Mouse (Mus musculus) layer of hippocampus, postnatal 25 days (tissue): ENCODE data around the gene Tfcp2. TPM values are rescaled to one million over a fixed set of nuclear protein-coding genes. Genes with fewer than 3 reads are reported as not detected.

Experiments
- DNase-seq, 2 experiments: peaks; one replicate each; pipeline ENCODE4 v3.0.0; 2022; ENCODE audit warnings: mixed read lengths in 2 of 2, low spot score in 1 of 2; ENCODE audit errors: extremely low spot score in 1 of 2
- total RNA-seq, 2 experiments: library from RNA; stranded (reverse); gene quantifications; 2 replicates each; pipeline ENCODE4 v1.2.3; 2021

The Tfcp2 gene
- total RNA-seq, 2 experiments from 2014 or later, result 26.9 to 29.0 TPM

DNA sequence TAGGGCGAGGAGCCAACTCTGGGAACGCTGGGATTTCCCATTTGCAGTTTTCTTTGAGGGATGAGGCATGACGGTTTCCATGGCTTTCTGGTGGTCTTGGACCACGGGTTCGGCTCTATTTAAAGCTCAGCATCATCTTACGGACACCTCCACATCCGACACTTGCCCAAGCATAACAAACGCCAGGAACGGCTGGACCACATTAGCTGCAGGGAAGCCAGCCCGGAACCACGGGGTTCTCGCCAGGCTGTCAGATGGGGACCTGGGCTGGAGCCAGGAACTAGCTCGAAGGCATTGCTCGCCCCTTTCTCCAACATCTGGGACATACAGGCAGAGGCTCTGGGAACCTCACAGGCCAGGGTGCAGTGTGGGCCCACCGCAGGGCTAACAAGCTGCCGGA lies 100.6 kb downstream of the Tfcp2 start:
- peak in 1 of 2 experiments; percentile 55 for DNase-seq

GRCm38 (mm10) chr15:100449495-100449894 lies 102.3 kb downstream of the Tfcp2 start:
- no peak for DNase-seq

DNA sequence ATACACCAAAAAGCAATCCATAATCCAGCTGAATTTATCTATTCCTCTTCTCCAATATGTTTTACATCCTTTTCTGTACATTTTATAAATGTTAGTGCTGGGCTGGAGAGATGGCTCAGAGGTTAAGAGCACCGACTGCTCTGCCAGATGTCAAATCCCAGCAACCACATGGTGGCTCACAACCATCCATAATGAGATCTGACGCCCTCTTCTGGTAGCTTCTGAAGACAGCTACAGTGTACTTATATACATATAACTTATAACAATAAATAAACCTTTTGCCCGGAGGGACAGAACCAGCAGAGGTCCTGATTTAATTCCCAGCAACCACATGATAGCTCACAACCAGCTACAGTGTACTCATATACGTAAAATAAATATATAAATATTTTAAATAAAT lies 103.2 kb downstream of the Tfcp2 start:
- no peak for DNase-seq

Other genes with a start within 250 kb of the Tfcp2 start
- gene Mettl7a1, start 247.9 kb downstream of the Tfcp2 start, total RNA-seq, result 10 to 100 TPM; 31.0 to 35.0 TPM
- gene Mettl7a3, start 217.1 kb downstream of the Tfcp2 start, total RNA-seq, result under 1 TPM; 0.23 to 0.32 TPM
- not detected for gene Methig1, start 198.9 kb downstream of the Tfcp2 start, total RNA-seq
- under 1 TPM; 0.31 to 0.79 TPM for gene Mettl7a2, start 198.8 kb downstream of the Tfcp2 start, total RNA-seq
- gene Higd1c, start 187.5 kb downstream of the Tfcp2 start, total RNA-seq, result not detected
- gene Gm5475, start 129.9 kb downstream of the Tfcp2 start, total RNA-seq, result not detected
- gene Slc11a2, start 126.9 kb downstream of the Tfcp2 start, total RNA-seq, result 10 to 100 TPM; 49.3 to 66.3 TPM
- 10 to 100 TPM; 56.9 to 58.5 TPM for gene Letmd1, start 83.0 kb downstream of the Tfcp2 start, total RNA-seq
- 10 to 100 TPM; 27.0 to 27.9 TPM for gene Csrnp2, start 56.5 kb downstream of the Tfcp2 start, total RNA-seq
- gene Pou6f1, start 48.0 kb upstream of the Tfcp2 start, total RNA-seq, result 100 to 1,000 TPM in 1 of 2 experiments, 10 to 100 TPM in 1; 95.7 to 110 TPM
- gene Dazap2, start 63.3 kb upstream of the Tfcp2 start, total RNA-seq, result 100 to 1,000 TPM; 116 to 120 TPM
- 1 to 10 TPM in 1 of 2 experiments, under 1 TPM in 1; 0.98 to 1.8 TPM for gene Smagp, start 84.9 kb upstream of the Tfcp2 start, total RNA-seq
- gene Bin2, start 117.5 kb upstream of the Tfcp2 start, total RNA-seq, result 1 to 10 TPM; 5.7 to 6.0 TPM
- 1 to 10 TPM; 1.6 to 1.8 TPM for gene Cela1, start 135.9 kb upstream of the Tfcp2 start, total RNA-seq
- gene Galnt6, start 177.4 kb upstream of the Tfcp2 start, total RNA-seq, result 1 to 10 TPM; 5.7 to 6.5 TPM
- gene Slc4a8, start 209.7 kb upstream of the Tfcp2 start, total RNA-seq, result 10 to 100 TPM; 78.0 to 78.8 TPM